Mouse (Mus musculus): Measurements from ENCODE around the gene Nav2.

DNA sequence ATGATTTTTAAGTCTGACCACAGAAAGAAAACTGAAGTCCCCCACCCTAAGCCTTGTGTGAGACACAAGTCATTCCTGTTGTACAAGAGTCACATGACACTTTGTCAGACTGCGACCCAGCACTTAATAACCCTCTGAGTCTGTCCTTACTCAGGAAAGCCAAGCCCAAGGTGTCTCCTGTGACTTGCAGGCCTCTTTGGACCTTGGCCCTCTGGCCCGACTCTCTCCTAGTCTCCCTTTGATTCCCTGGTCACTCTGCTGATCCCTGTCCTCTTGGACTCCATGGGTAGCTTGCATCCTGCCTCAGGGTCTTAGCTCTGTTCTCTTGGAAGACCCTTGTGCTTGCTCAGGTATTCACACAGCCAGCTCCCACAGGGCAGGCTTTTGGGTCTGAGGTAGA is 612.0 kb downstream of the Nav2 start:
- no peak for TF ChIP-seq CTCF (IDR thresholded peaks at IDR 0.05; ENCODE audit: low read depth)
- TF ChIP-seq EP300 (optimal IDR thresholded peaks at IDR 0.05) = no peak
